Mouse (Mus musculus) ES-Bruce4 (cell line): Measurements from ENCODE around the gene Unc119b. TPM values are rescaled to one million over a fixed set of nuclear protein-coding genes. Genes with fewer than 3 reads are reported as not detected.
"Not testable (repeated sequence)": the region's sequence is repeated elsewhere in the genome, so short reads cannot be mapped to it uniquely, and the experiment has no call there.

Experiments used
- H3K27ac ChIP-seq: 2 replicates; pipeline ENCODE4 v1.5.1; 2012; ENCODE audit warnings: low read length, inconsistent platforms; ENCODE audit not compliant: insufficient read depth
- H3K27me3 ChIP-seq: 2 replicates; pipeline ENCODE4 v1.6.1; 2012; ENCODE audit warnings: mild to moderate bottlenecking, low read length, inconsistent platforms; ENCODE audit not compliant: control insufficient read depth, poor library complexity, insufficient read depth, severe bottlenecking
- H3K36me3 ChIP-seq: 2 replicates; pipeline ENCODE4 v1.6.1; 2012; ENCODE audit warnings: inconsistent platforms, mild to moderate bottlenecking, low read length, moderate library complexity; ENCODE audit not compliant: control insufficient read depth, poor library complexity, insufficient read depth, severe bottlenecking
- H3K4me1 ChIP-seq: one replicate; pipeline ENCODE4 v1.8.1; 2011; ENCODE audit warnings: low read length; ENCODE audit not compliant: control insufficient read depth, insufficient read depth
- H3K4me3 ChIP-seq: 2 replicates; pipeline ENCODE4 v1.5.1; 2011; ENCODE audit warnings: low read depth, mild to moderate bottlenecking, low read length
- H3K9ac ChIP-seq: 2 replicates; pipeline ENCODE4 v1.6.1; 2012; ENCODE audit warnings: low read depth, mild to moderate bottlenecking, inconsistent platforms; ENCODE audit not compliant: poor library complexity, severe bottlenecking
- H3K9me3 ChIP-seq: replicated peaks from 2 replicates; pipeline ENCODE4 v1.6.1; 2012; ENCODE audit warnings: mild to moderate bottlenecking, low read length, inconsistent platforms; ENCODE audit not compliant: control insufficient read depth, poor library complexity, insufficient read depth, severe bottlenecking
- CTCF ChIP-seq: IDR thresholded peaks from one replicate; pipeline ENCODE4 v1.8.1; 2011; ENCODE audit warnings: low read depth, low read length
- EP300 ChIP-seq: IDR thresholded peaks from 2 replicates; pipeline ENCODE4 v1.6.1; 2011; ENCODE audit warnings: low read depth, low read length; ENCODE audit not compliant: insufficient read depth
- POLR2A ChIP-seq: IDR thresholded peaks from one replicate; pipeline ENCODE4 v1.8.1; 2011; ENCODE audit warnings: low read length; ENCODE audit not compliant: insufficient read depth
- polyA plus RNA-seq: library from polyadenylated mRNA; stranded (reverse); fragments of >200 nt; gene quantifications from 2 replicates; pipeline ENCODE4 v1.2.4, GENCODE M21; 2011; ENCODE audit warnings: low read depth; ENCODE audit not compliant: missing spikeins, insufficient read depth, insufficient read length

The Unc119b gene
- polyA plus RNA-seq, 1 experiment: 35.5 TPM

DNA sequence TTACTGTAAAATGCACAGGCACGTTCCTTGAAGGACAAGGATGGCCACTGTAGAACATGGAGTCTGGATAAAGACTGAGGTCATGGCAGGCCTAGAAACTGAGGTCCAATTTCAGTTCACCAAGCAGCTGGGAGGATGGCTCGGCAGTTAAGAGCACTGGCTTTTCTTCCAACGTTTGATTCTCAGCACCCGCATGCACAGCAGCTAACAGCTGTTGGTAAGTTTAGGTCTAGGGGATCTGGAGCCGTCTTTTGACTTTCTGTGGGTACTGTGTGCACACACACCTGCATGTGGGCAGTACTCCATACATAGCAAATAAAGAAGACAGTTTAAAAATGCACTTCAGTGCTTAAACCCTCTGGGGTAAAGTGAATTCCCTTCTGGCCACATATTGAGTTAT is 53.1 kb downstream of the Unc119b start:
- TF ChIP-seq EP300 (no peak), POLR2A (no peak), CTCF (no peak)
- Histone ChIP-seq H3K27me3 (no peaks in the 10 kb centered on the region), H3K4me1 (no peaks in the 10 kb centered on the region), H3K27ac (no peak overlapping the region), H3K9ac (no peak overlapping the region), H3K4me3 (no peak overlapping the region), H3K36me3 (peaks cover 13% of the 10 kb centered on the region), H3K9me3 (no peaks in the 10 kb centered on the region)

GRCm38 (mm10) chr5:115076144-115076901 is 58.5 kb downstream of the Unc119b start:
- no peak overlapping the region for H3K4me3 ChIP-seq
- H3K27ac ChIP-seq: no peak overlapping the region
- no peaks in the 10 kb centered on the region for H3K27me3 ChIP-seq
- TF ChIP-seq CTCF: peak; percentile 24
- no peak for TF ChIP-seq EP300
- TF ChIP-seq POLR2A: no peak
- no peak overlapping the region for H3K9ac ChIP-seq
- peaks cover 11% of the 10 kb centered on the region; the same call in 1 of the 2 replicates for H3K36me3 ChIP-seq
- H3K9me3 ChIP-seq: no peaks in the 10 kb centered on the region
- H3K4me1 ChIP-seq: no peaks in the 10 kb centered on the region

DNA sequence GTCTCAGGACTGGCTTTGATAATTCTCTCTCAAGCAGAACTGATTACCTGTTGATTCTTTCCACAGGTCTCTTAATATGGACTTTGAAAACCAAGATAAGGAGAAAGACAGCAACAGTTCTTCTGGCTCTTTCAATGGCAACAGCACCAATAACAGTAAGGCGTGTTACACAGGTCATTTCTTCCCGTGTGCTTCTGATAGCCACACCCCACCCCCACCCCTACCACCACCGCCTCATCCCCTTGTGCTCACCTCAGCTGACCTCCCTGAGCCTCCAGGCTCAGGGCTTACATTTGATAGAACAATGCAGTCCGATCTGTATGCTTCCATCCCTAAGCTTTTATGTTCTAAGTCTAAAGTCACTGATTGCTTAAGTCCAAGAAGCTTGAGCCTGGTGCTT is 60.0 kb downstream of the Unc119b start:
- Histone ChIP-seq H3K4me3 (no peak overlapping the region), H3K9ac (no peak overlapping the region)
- no peak for TF ChIP-seq CTCF
- TF ChIP-seq POLR2A: no peak
- TF ChIP-seq EP300: no peak

GRCm38 (mm10) chr5:115073306-115073705 is 61.5 kb downstream of the Unc119b start:
- H3K27ac ChIP-seq, H3K4me1 ChIP-seq, H3K9ac ChIP-seq, H3K4me3 ChIP-seq, H3K9me3 ChIP-seq, H3K27me3 ChIP-seq: not testable (repeated sequence)
- H3K36me3 ChIP-seq: peaks cover 11% of the 10 kb centered on the region; the same call in 1 of the 2 replicates

More for the DNA sequence above, 60.0 kb downstream of the Unc119b start:
- no peaks in the 10 kb centered on the region for H3K27me3 ChIP-seq
- H3K36me3 ChIP-seq: peaks cover 11% of the 10 kb centered on the region; the same call in 1 of the 2 replicates
- no peak overlapping the region for H3K27ac ChIP-seq
- no peaks in the 10 kb centered on the region for H3K9me3 ChIP-seq
- no peaks in the 10 kb centered on the region for H3K4me1 ChIP-seq

Other genes with a start within 250 kb of the Unc119b start
- 42.0 and 42.3 TPM in 2 replicates for gene Oasl2, start 238.0 kb downstream of the Unc119b start, polyA plus RNA-seq
- gene Oasl1, start 211.7 kb downstream of the Unc119b start, polyA plus RNA-seq: not detected in 2 replicates
- 21.7 and 22.8 TPM in 2 replicates for gene 2210016L21Rik, start 192.8 kb downstream of the Unc119b start, polyA plus RNA-seq
- gene Hnf1a, start 163.9 kb downstream of the Unc119b start, polyA plus RNA-seq: 1.3 and 1.9 TPM in 2 replicates
- gene Sppl3, start 123.8 kb downstream of the Unc119b start, polyA plus RNA-seq: 69.2 and 80.9 TPM in 2 replicates
- not detected in 2 replicates for gene Gm10401, start 36.7 kb downstream of the Unc119b start, polyA plus RNA-seq
- gene Acads, start 15.6 kb downstream of the Unc119b start, polyA plus RNA-seq: 44.8 and 52.1 TPM in 2 replicates
- gene Mlec, start 23.2 kb upstream of the Unc119b start, polyA plus RNA-seq: 137 and 139 TPM in 2 replicates
- gene Cabp1, start 59.4 kb upstream of the Unc119b start, polyA plus RNA-seq: 8.1 and 11.4 TPM in 2 replicates
- gene Pop5, start 100.9 kb upstream of the Unc119b start, polyA plus RNA-seq: 76.1 and 79.9 TPM in 2 replicates
- 180 and 185 TPM in 2 replicates for gene Rnf10, start 137.9 kb upstream of the Unc119b start, polyA plus RNA-seq
- 28.3 and 35.9 TPM in 2 replicates for gene Coq5, start 144.7 kb upstream of the Unc119b start, polyA plus RNA-seq
- 556 and 609 TPM in 2 replicates for gene Dynll1, start 166.0 kb upstream of the Unc119b start, polyA plus RNA-seq
- gene Srsf9, start 192.2 kb upstream of the Unc119b start, polyA plus RNA-seq: 107 and 111 TPM in 2 replicates
- gene Gatc, start 206.2 kb upstream of the Unc119b start, polyA plus RNA-seq: 12.9 and 17.3 TPM in 2 replicates
- gene Triap1, start 206.2 kb upstream of the Unc119b start, polyA plus RNA-seq: 21.6 and 22.9 TPM in 2 replicates
- gene Cox6a1, start 214.0 kb upstream of the Unc119b start, polyA plus RNA-seq: 319 and 337 TPM in 2 replicates